Mouse (Mus musculus): Measurements from ENCODE around the gene Kif26a. TPM values are rescaled to one million over a fixed set of nuclear protein-coding genes. Genes with fewer than 3 reads are reported as not detected.

Gene Kif26a
- polyA plus RNA-seq, 1 experiment = not detected

DNA sequence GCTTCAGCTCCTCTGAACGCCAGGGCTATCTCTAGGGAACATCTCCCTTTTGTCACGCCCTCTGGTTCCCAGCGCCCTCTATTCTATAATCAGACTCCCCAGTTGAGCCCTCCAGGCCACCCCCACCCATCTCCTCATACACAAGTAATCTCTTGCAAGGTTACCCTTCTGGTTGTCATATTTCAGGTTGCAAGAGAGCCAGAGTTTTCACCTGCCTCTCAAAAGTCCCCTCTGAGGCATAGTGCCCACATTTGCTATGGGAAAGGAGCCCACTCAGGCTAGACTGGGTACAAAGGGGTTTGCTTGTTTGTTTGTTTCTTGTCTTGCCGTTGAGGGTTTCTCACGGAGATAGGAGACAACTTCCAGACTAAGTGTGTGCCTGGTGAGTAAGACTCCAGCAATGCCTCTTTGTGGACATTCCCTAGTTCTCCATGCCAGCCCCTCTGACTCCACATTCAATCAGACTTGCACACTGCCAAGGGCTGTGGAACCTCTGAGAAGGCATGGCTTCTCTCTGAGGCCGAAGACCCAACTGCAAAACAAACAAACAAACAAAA is 16.6 kb upstream of the Kif26a start:
- H3K4me1 ChIP-seq (ENCODE audit: control insufficient read depth, insufficient read depth, low read length) = no peaks in the 10 kb centered on the region
- H3K27ac ChIP-seq (ENCODE audit: insufficient read depth, low read depth, low read length) = no peak overlapping the region
- H3K4me3 ChIP-seq (ENCODE audit: insufficient read depth, low read length) = no peak overlapping the region
- TF ChIP-seq CTCF (IDR thresholded peaks at IDR 0.05; ENCODE audit: low read depth, low read length) = no peak
- no peak for TF ChIP-seq POLR2A (IDR thresholded peaks at IDR 0.05; ENCODE audit: borderline replicate concordance, low read depth, low read length)

DNA sequence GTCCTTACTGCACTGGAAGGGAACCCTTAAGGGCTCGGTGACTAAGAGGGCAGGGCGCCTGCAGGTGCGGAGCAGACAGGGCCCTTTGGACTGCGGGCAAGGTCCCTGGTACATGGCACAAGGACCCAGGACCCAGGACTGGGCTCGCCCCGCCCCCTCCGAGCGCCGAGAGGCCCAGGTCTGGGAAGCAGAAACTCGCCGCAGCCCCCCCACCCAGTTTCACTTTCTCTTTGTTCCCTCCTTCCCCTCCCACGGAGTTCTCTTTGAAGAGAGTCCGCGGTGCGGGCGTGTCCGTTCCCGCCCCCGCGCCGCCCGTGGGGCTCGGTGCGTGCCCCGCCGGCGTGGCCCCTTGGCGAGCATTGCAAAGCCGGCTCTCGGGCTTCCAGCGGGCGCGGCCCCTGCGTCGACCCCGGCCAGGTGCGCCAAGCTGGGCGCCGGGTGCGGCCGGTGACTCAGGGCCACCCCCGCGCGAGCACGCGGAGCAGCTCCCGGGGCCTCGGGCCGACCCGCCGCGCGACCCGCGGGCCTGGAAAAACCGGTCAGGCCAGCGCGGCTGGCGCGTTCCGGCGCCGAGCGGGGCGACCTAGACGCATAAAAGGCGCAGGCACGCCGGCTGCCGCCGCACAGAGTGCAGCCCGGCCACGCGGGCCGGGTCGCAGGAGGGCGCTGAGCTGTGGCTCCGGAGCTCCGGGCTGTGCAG is 15.7 kb upstream of the Kif26a start:
- Histone ChIP-seq H3K27ac (ENCODE audit: insufficient read depth, low read depth, low read length) (no peak overlapping the region), H3K4me3 (ENCODE audit: insufficient read depth, low read length) (peak overlapping the region; percentile 66), H3K4me1 (ENCODE audit: control insufficient read depth, insufficient read depth, low read length) (no peaks in the 10 kb centered on the region)
- TF ChIP-seq CTCF (IDR thresholded peaks at IDR 0.05; ENCODE audit: low read depth, low read length) (no peak), POLR2A (IDR thresholded peaks at IDR 0.05; ENCODE audit: borderline replicate concordance, low read depth, low read length) (no peak)

DNA sequence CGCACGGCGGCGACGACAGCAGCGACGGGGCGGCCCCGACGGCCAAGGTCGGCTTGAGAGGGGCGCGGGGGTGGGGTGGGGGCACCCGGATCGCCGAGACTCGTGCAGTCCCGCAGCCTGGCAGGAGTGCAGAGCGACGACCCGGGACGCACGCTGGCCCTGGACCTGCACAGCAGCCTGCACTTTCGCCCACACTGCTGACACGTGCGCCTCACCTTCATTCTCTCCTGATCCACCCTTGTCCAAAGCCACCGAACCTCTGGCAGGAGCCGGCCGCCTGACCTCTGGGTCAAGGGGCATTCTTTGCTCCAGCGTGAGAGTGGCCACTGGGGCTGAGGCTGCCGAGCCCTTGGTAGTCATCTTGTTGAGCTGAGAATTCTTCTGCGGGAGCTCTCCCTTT is 15.1 kb upstream of the Kif26a start:
- Histone ChIP-seq H3K4me1 (ENCODE audit: control insufficient read depth, insufficient read depth, low read length) (no peaks in the 10 kb centered on the region), H3K27ac (ENCODE audit: insufficient read depth, low read depth, low read length) (no peak overlapping the region), H3K4me3 (ENCODE audit: insufficient read depth, low read length) (peak overlapping the region; percentile 66)
- TF ChIP-seq CTCF (IDR thresholded peaks at IDR 0.05; ENCODE audit: low read depth, low read length) = no peak
- no peak for TF ChIP-seq POLR2A (IDR thresholded peaks at IDR 0.05; ENCODE audit: borderline replicate concordance, low read depth, low read length)

DNA sequence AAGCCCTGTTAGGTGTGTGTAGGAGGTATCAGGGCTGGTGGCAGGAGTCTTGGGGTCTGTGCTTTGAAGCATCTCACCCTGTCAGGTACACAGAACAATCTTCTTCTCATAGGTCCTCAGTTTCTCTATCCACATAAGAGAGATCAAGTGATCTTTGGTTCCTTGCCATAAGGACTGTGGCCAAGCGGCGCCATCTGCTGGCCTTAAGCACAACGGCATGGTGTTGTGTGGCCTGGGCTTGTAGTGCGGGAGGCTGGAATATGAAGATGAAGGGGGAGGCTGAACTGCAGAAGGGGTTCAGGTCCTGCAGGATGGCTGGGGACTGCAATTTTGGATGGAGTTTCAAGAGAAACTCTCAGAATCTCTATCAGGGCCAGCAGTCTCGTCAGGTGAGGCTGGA is 5.8 kb upstream of the Kif26a start:
- H3K27ac ChIP-seq (ENCODE audit: insufficient read depth, low read depth, low read length) = no peak overlapping the region
- no peaks in the 10 kb centered on the region for H3K4me1 ChIP-seq (ENCODE audit: control insufficient read depth, insufficient read depth, low read length)
- no peak overlapping the region for H3K4me3 ChIP-seq (ENCODE audit: insufficient read depth, low read length)
- TF ChIP-seq CTCF (IDR thresholded peaks at IDR 0.05; ENCODE audit: low read depth, low read length) (peak; percentile 84), POLR2A (IDR thresholded peaks at IDR 0.05; ENCODE audit: borderline replicate concordance, low read depth, low read length) (no peak)

DNA sequence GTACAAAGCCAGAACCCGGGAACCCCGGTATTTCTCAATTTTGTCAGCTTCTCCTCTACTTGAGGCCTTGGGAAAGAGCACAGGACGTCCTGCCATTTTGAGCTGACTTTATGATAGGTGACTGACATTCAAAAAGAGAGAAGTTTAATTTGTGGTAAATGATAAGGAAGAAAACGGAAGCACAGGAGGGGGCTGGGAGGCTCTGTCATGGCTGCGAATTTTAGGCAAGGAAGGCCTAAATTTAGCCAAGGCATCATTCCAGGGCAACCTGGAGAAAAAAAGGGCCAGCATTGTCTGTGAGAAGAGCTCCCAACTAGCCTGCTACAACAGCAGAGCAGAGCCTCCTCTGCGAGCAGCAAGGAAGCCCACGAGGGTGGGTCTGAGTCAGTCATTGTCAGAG is 5.3 kb upstream of the Kif26a start:
- Histone ChIP-seq H3K4me1 (ENCODE audit: control insufficient read depth, insufficient read depth, low read length) (no peaks in the 10 kb centered on the region), H3K4me3 (ENCODE audit: insufficient read depth, low read length) (no peak overlapping the region), H3K27ac (ENCODE audit: insufficient read depth, low read depth, low read length) (no peak overlapping the region)
- TF ChIP-seq CTCF (IDR thresholded peaks at IDR 0.05; ENCODE audit: low read depth, low read length) = no peak
- no peak for TF ChIP-seq POLR2A (IDR thresholded peaks at IDR 0.05; ENCODE audit: borderline replicate concordance, low read depth, low read length)

DNA sequence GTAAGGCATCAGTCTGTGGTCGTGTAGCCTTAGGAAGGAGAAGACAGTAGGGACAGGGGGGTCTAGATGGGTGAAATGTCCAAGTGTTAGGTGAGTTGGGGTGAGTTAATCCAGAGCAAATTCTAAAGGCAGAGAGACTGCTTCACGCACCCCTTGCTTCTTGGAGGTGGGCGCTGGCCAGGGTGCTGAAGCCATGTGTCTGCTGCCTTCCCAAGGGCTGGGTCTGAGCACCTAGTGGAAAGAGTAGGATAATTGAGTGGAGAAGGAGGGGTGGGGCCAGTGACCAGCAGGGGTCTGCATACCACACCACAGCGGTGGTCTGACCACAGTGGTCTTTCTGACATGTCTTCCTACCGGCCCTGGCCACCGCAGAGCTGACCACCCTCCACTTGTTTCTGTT is 4.7 kb upstream of the Kif26a start:
- Histone ChIP-seq H3K4me3 (ENCODE audit: insufficient read depth, low read length) (no peak overlapping the region), H3K4me1 (ENCODE audit: control insufficient read depth, insufficient read depth, low read length) (no peaks in the 10 kb centered on the region), H3K27ac (ENCODE audit: insufficient read depth, low read depth, low read length) (no peak overlapping the region)
- no peak for TF ChIP-seq CTCF (IDR thresholded peaks at IDR 0.05; ENCODE audit: low read depth, low read length)
- TF ChIP-seq POLR2A (IDR thresholded peaks at IDR 0.05; ENCODE audit: borderline replicate concordance, low read depth, low read length) = no peak

DNA sequence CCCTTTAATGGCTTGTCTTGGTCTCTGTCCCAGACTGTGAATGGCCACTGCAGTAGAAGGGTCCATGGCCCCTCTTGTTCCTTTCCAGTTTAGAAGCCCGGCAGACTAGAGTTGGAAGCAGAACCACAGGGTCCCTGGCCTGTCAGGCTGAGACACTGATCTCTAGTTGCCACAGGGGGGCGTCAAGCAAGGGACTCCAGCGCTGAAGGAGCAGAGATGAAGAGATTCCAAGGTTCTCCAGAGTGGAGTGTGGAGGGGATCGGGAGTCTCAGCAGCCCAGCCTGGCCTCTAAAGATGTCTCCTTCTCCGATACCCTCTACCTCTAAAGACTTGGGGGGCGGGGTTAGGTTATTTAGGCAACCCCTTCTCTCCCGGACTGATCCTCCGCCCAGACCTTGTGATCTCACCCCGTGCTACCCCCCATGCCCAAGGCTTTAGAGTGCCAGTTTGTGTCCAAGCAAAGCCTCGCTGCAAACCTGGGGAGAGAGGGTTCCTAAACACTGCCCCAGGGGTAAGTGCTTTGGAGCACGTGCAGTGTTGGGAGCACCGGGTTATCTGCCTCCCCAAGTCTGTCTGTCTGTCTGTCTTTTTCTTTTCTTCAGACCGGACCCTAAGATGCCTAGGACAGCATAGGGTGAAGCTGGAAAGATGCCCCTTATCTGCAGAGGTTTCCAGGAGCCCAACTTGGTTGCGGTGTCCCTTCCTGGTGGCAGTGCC is 2.7 kb upstream of the Kif26a start:
- H3K4me1 ChIP-seq (ENCODE audit: control insufficient read depth, insufficient read depth, low read length) = no peaks in the 10 kb centered on the region
- no peak overlapping the region for H3K4me3 ChIP-seq (ENCODE audit: insufficient read depth, low read length)
- TF ChIP-seq CTCF (IDR thresholded peaks at IDR 0.05; ENCODE audit: low read depth, low read length) = no peak
- TF ChIP-seq POLR2A (IDR thresholded peaks at IDR 0.05; ENCODE audit: borderline replicate concordance, low read depth, low read length) = no peak
- no peak overlapping the region for H3K27ac ChIP-seq (ENCODE audit: insufficient read depth, low read depth, low read length)

DNA sequence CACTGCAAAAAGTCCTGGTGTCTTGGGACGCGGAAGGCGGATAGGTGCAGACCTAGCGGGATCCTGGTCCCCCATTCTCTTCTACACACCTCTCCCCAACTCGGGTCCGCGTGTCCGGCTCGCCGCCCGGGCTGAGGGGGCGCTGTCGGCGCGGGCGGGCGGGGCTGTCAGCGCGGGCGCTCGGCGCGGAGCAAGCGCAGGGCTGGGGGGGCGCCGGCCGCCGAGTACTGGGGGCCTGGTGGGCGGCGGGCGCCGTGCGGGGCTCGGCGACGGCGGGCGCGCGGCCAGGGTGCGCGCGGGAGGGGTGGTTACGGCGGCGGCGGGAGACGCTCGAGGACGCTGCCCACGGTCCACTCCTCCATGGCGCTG is 2.2 kb upstream of the Kif26a start:
- no peak for TF ChIP-seq CTCF (IDR thresholded peaks at IDR 0.05; ENCODE audit: low read depth, low read length)
- TF ChIP-seq POLR2A (IDR thresholded peaks at IDR 0.05; ENCODE audit: borderline replicate concordance, low read depth, low read length) = no peak
- Histone ChIP-seq H3K4me3 (ENCODE audit: insufficient read depth, low read length) (no peak overlapping the region), H3K4me1 (ENCODE audit: control insufficient read depth, insufficient read depth, low read length) (no peaks in the 10 kb centered on the region), H3K27ac (ENCODE audit: insufficient read depth, low read depth, low read length) (no peak overlapping the region)

DNA sequence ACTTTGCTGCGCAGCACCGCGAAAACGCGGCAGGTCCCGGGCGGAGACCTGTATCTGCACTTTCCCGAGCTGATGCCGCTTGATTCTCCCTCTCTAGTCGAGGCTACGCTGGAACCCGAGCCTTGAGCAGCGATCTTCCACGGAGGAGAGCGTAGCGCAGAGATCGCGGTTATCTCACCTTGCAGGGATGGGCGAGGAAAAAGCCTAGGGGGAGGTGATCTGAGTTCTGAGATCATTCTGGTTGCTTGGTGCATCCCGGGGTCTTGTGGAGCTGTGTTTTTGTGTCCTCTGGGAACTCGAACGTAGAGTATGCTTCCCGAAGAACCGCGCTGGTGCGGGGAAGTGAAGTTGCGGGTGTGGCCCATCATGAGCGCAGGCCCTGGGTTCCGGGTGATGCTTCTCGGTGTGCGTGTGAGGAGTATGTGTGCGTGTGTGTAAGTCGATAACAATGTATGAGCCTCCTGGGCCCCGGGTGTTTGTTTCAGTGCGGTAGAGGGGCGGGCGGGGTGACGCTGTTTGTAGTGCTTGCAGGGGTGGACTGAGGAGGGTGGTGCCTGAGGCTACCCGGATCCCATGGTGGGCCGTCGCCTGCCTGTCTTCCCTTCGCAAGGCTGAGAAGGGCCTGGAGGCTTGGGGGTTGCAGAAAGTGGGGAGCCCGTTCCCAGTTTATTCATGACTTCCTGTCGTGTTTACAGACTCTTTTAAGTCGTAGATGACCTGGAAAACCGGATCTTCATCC is 1.5 kb upstream of the Kif26a start:
- Histone ChIP-seq H3K4me1 (ENCODE audit: control insufficient read depth, insufficient read depth, low read length) (no peaks in the 10 kb centered on the region), H3K27ac (ENCODE audit: insufficient read depth, low read depth, low read length) (no peak overlapping the region), H3K4me3 (ENCODE audit: insufficient read depth, low read length) (no peak overlapping the region)
- TF ChIP-seq CTCF (IDR thresholded peaks at IDR 0.05; ENCODE audit: low read depth, low read length) (no peak), POLR2A (IDR thresholded peaks at IDR 0.05; ENCODE audit: borderline replicate concordance, low read depth, low read length) (no peak)
